Mouse (Mus musculus): ENCODE measurements around the gene Nxn. TPM values are rescaled to one million over a fixed set of nuclear protein-coding genes. Genes with fewer than 3 reads are reported as not detected.

Nxn gene
- total and polyA plus RNA-seq, 3 experiments: 52.8 to 54.3 (median 53.0) TPM

DNA sequence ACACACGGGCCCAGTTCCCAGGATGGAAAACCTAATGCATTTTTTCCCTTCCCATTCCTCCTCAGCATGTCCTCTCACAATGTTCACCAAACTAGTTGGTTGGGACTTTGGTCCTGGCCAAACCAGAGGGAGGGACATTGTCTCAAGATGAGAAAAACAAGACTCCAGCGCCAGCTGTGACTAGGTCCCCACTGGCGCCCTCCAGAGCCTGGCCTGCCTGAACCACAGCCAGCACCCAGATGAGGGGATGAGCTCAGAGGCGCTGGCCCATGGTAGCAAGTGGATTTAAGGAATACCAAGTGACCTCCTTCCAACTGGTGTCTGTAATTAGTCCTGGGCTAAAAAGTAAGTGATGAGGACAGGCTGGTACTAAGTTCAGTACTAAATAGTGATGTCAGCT lies 22.0 kb upstream of the Nxn start:
- Histone ChIP-seq H3K9me3 (replicated peaks; ENCODE audit: insufficient read depth, low read length) (no peaks in the 10 kb centered on the region), H3K9ac (ENCODE audit: control insufficient read depth, low read depth, low read length, poor library complexity, severe bottlenecking) (no peak overlapping the region), H3K27me3 (ENCODE audit: control insufficient read depth in 1 of 2, insufficient read depth in 2 of 2, low read length in 2 of 2) (no peaks in the 10 kb centered on the region), H3K79me2 (ENCODE audit: control insufficient read depth, insufficient read depth, low read length, poor library complexity) (no peaks in the 10 kb centered on the region), H3K4me3 (ENCODE audit: control insufficient read depth in 1 of 2, insufficient read depth in 1 of 2, low read depth in 2 of 2, low read length in 2 of 2) (no peak overlapping the region), H3K4me1 (ENCODE audit: control insufficient read depth in 1 of 2, insufficient read depth in 2 of 2, low read length in 2 of 2) (no peaks in the 10 kb centered on the region), H3K27ac (ENCODE audit: control insufficient read depth, low read depth, low read length) (no peak overlapping the region), H3K36me3 (ENCODE audit: control insufficient read depth in 1 of 2, insufficient read depth in 2 of 2, low read length in 2 of 2) (no peaks in the 10 kb centered on the region; a peak in 1 of 4 replicates)
- DNase-seq (ENCODE audit: low read depth, low spot score): no peak
- peak in 2 of 3 experiments; percentile 3 to 22; a peak in 2 of 6 replicates for TF ChIP-seq CTCF (IDR thresholded peaks at IDR 0.05 in 2 of 3, conservative IDR thresholded peaks at IDR 0.05 in 1 of 3; ENCODE audit: control insufficient read depth in 1 of 3, insufficient read depth in 1 of 3, low read depth in 2 of 3, low read length in 3 of 3, poor library complexity in 1 of 3, severe bottlenecking in 1 of 3)
- no peak for TF ChIP-seq MAFK (IDR thresholded peaks at IDR 0.05; ENCODE audit: borderline replicate concordance, low read depth, low read length)

DNA sequence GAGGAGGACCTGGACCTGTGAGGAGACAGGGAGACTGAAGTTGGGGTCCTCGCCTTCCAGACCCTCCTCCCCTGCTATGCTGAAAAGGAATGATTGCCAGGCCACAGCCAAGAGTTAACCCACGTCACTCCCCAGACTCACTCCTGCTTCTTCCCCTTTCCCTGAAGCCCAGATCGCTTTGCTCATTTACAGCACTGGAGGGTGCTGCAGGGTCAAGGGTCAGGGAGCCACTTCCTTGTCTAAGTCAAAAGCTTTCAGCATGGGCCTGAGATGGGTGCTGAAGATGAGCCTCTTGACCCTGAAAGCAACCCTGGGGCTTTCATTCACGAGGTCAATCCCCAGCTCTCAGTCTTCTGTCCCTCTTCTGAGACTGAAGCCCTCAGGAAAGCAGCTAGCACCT lies 20.2 kb upstream of the Nxn start:
- no peaks in the 10 kb centered on the region for H3K4me1 ChIP-seq (ENCODE audit: control insufficient read depth in 1 of 2, insufficient read depth in 2 of 2, low read length in 2 of 2)
- TF ChIP-seq HCFC1 (IDR thresholded peaks at IDR 0.05; ENCODE audit: low read depth, low read length) (no peak), POLR2AphosphoS2 (IDR thresholded peaks at IDR 0.05; ENCODE audit: low read length) (0 out of 2 replicates have a peak, but pooled peaks have one; percentile 0)
- no peak overlapping the region for H3K27ac ChIP-seq (ENCODE audit: control insufficient read depth, low read depth, low read length)
- no peaks in the 10 kb centered on the region for H3K79me2 ChIP-seq (ENCODE audit: control insufficient read depth, insufficient read depth, low read length, poor library complexity)
- H3K36me3 ChIP-seq (ENCODE audit: control insufficient read depth in 1 of 2, insufficient read depth in 2 of 2, low read length in 2 of 2): no peaks in the 10 kb centered on the region; a peak in 2 of 4 replicates
- H3K9ac ChIP-seq (ENCODE audit: control insufficient read depth, low read depth, low read length, poor library complexity, severe bottlenecking): no peak overlapping the region
- DNase-seq (ENCODE audit: low read depth, low spot score): peak; percentile 19
- H3K27me3 ChIP-seq (ENCODE audit: control insufficient read depth in 1 of 2, insufficient read depth in 2 of 2, low read length in 2 of 2): no peaks in the 10 kb centered on the region
- no peak overlapping the region for H3K4me3 ChIP-seq (ENCODE audit: control insufficient read depth in 1 of 2, insufficient read depth in 1 of 2, low read depth in 2 of 2, low read length in 2 of 2)
- H3K9me3 ChIP-seq (replicated peaks; ENCODE audit: insufficient read depth, low read length): no peaks in the 10 kb centered on the region

DNA sequence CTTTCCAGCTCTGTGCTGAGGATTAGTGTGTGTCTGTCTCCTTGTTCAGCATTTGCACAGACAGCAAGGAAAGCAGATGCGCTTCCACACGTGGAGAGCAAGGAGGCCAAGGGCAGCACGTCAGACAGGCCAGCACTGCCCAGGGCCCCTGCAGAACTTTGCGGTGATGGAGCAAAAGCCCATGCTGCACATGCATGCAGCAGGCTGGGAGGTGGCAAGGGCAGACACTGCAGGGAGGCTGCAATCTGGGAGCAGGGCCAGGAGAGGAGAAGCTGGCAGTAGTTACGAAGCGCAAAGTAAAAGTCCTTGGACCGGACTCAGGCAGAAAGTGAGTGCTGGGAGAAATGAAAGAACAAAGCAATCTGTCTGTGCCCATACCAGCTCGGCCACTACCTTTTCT lies 19.5 kb upstream of the Nxn start:
- no peaks in the 10 kb centered on the region for H3K79me2 ChIP-seq (ENCODE audit: control insufficient read depth, insufficient read depth, low read length, poor library complexity)
- H3K4me1 ChIP-seq (ENCODE audit: control insufficient read depth in 1 of 2, insufficient read depth in 2 of 2, low read length in 2 of 2): no peaks in the 10 kb centered on the region
- no peaks in the 10 kb centered on the region for H3K27me3 ChIP-seq (ENCODE audit: control insufficient read depth in 1 of 2, insufficient read depth in 2 of 2, low read length in 2 of 2)
- H3K9me3 ChIP-seq (replicated peaks; ENCODE audit: insufficient read depth, low read length): no peaks in the 10 kb centered on the region
- TF ChIP-seq ZC3H11A (IDR thresholded peaks at IDR 0.05; ENCODE audit: low read depth, low read length) (no peak), KAT2A (conservative IDR thresholded peaks at IDR 0.05; ENCODE audit: low read depth, low read length) (no peak), ELF1 (IDR thresholded peaks at IDR 0.05; ENCODE audit: low read depth, low read length) (no peak), NRF1 (IDR thresholded peaks at IDR 0.05; ENCODE audit: insufficient read depth, low read depth, low read length, poor library complexity, severe bottlenecking) (no peak), POLR2A (IDR thresholded peaks at IDR 0.05; ENCODE audit: control insufficient read depth in 1 of 2, insufficient read depth in 1 of 2, low read depth in 1 of 2, low read length in 2 of 2, poor library complexity in 1 of 2) (no peak), MYB (IDR thresholded peaks at IDR 0.05; ENCODE audit: low read depth, low read length) (no peak), CHD1 (IDR thresholded peaks at IDR 0.05; ENCODE audit: low read depth, low read length) (no peak), BHLHE40 (IDR thresholded peaks at IDR 0.05; ENCODE audit: borderline replicate concordance, low read depth, low read length) (no peak), SIN3A (IDR thresholded peaks at IDR 0.05; ENCODE audit: low read length) (no peak), ZMIZ1 (IDR thresholded peaks at IDR 0.05; ENCODE audit: low read depth, low read length) (no peak), MAX (IDR thresholded peaks at IDR 0.05; ENCODE audit: low read length) (no peak), CHD2 (IDR thresholded peaks at IDR 0.05; ENCODE audit: low read length) (no peak), ZKSCAN1 (IDR thresholded peaks at IDR 0.05; ENCODE audit: low read depth, low read length) (no peak), MXI1 (IDR thresholded peaks at IDR 0.05; ENCODE audit: low read depth, low read length) (no peak), MEF2A (IDR thresholded peaks at IDR 0.05; ENCODE audit: extremely low read depth, insufficient replicate concordance, low read depth, low read length, poor library complexity, severe bottlenecking) (no peak)
- no peak overlapping the region for H3K4me3 ChIP-seq (ENCODE audit: control insufficient read depth in 1 of 2, insufficient read depth in 1 of 2, low read depth in 2 of 2, low read length in 2 of 2)
- no peak for DNase-seq (ENCODE audit: low read depth, low spot score)
- H3K36me3 ChIP-seq (ENCODE audit: control insufficient read depth in 1 of 2, insufficient read depth in 2 of 2, low read length in 2 of 2): no peaks in the 10 kb centered on the region; a peak in 2 of 4 replicates
- H3K27ac ChIP-seq (ENCODE audit: control insufficient read depth, low read depth, low read length): no peak overlapping the region
- no peak overlapping the region for H3K9ac ChIP-seq (ENCODE audit: control insufficient read depth, low read depth, low read length, poor library complexity, severe bottlenecking)
